Mouse (Mus musculus): ENCODE measurements around the gene Elane. TPM values are rescaled to one million over a fixed set of nuclear protein-coding genes. Genes with fewer than 3 reads are reported as not detected.

The Elane gene
- polyA plus RNA-seq, 1 experiment from 2014 or later: 2.4 TPM

DNA sequence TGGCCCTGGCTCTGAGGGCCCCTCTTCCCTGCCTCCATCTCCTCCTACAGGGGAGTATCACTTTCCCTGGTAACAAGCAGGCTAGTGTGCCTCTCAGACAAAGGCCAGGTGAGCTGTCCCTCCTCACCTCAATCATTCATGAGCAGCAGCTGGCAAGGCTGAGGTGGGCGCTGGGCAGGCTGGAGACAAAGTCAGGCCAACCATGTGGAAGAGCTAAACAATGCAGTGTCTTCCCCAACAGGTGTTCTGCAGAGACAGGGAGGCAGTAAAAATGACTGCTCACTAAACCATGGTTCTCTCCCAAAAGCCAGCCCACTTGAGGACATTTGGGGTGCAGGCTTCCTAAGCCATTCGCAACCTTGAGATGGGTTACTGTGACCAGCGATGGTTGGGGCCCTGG is 34.4 kb upstream of the Elane start:
- peak overlapping the region; percentile 88 for H3K4me2 ChIP-seq (ENCODE audit: low read depth, low read length)
- peak overlapping the region; percentile 89 for H3K9ac ChIP-seq (ENCODE audit: low read depth, low read length)
- no peaks in the 10 kb centered on the region for H3K9me3 ChIP-seq (ENCODE audit: control insufficient read depth, low read length)
- no peaks in the 10 kb centered on the region for H3K27me3 ChIP-seq (replicated peaks; ENCODE audit: control insufficient read depth, insufficient read depth, low read length)
- peak overlapping the region; percentile 100 for H3K27ac ChIP-seq (ENCODE audit: low read length)
- 53% methylated on average over 3 of the region's 3 CpGs for WGBS
- H3K4me1 ChIP-seq (ENCODE audit: control insufficient read depth, insufficient read depth, low read length): peaks cover 33% of the 10 kb centered on the region
- ATAC-seq: no peak
- H3K4me3 ChIP-seq (ENCODE audit: low read length): peak overlapping the region; percentile 97; the same call in 1 of the 2 replicates
- peaks cover 3% of the 10 kb centered on the region; the same call in 1 of the 2 replicates for H3K36me3 ChIP-seq (ENCODE audit: control insufficient read depth, insufficient read depth, low read length)

DNA sequence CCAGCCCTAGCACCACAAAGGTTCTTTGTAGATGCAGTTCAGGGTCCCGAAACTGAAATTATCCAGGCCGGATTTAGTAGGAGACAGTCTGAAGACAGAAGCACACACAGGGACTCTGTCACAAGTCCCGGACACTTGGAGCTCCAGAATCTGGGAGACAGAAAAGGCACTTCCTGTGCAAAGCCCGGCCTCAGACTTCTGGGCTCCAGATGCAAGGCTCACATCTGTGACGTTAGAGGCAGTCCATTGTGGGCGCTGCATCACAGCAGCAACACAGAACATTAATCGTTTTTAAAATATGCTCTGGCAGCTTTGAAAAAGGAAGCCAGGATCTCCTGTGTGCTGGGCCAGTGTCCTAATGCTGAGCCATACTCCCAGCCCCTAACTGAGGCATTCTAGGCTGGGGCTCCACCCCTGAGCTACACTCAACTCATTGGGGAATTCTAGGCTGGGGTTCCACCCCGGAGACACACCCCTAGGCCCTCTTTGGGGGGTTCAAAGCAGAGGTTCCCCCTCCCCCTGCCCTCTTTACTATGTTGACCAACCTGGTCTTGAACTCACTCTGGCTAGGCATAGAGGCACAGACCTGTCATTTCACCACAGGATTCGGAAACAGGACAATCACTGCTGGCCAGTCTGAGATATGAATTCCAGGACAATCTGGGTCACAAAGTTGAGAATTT is 33.8 kb upstream of the Elane start:
- Histone ChIP-seq H3K9me3 (ENCODE audit: control insufficient read depth, low read length) (no peaks in the 10 kb centered on the region), H3K36me3 (ENCODE audit: control insufficient read depth, insufficient read depth, low read length) (peaks cover 5% of the 10 kb centered on the region), H3K27me3 (replicated peaks; ENCODE audit: control insufficient read depth, insufficient read depth, low read length) (no peaks in the 10 kb centered on the region), H3K9ac (ENCODE audit: low read depth, low read length) (peak overlapping the region; percentile 89), H3K4me1 (ENCODE audit: control insufficient read depth, insufficient read depth, low read length) (peaks cover 39% of the 10 kb centered on the region), H3K4me2 (ENCODE audit: low read depth, low read length) (peak overlapping the region; percentile 88), H3K27ac (ENCODE audit: low read length) (peak overlapping the region; percentile 100), H3K4me3 (ENCODE audit: low read length) (peak overlapping the region; percentile 97)
- no peak for ATAC-seq
- WGBS: 25% methylated on average over 9 of the region's 9 CpGs

- 13% methylated on average over 8 of the region's 8 CpGs for WGBS
- Histone ChIP-seq H3K27ac (ENCODE audit: low read length) (peak overlapping the region; percentile 100), H3K36me3 (ENCODE audit: control insufficient read depth, insufficient read depth, low read length) (peaks cover 7% of the 10 kb centered on the region), H3K4me3 (ENCODE audit: low read length) (peak overlapping the region; percentile 97), H3K9ac (ENCODE audit: low read depth, low read length) (peak overlapping the region; percentile 89), H3K27me3 (replicated peaks; ENCODE audit: control insufficient read depth, insufficient read depth, low read length) (no peaks in the 10 kb centered on the region), H3K4me1 (ENCODE audit: control insufficient read depth, insufficient read depth, low read length) (peaks cover 45% of the 10 kb centered on the region), H3K9me3 (ENCODE audit: control insufficient read depth, low read length) (no peaks in the 10 kb centered on the region), H3K4me2 (ENCODE audit: low read depth, low read length) (peak overlapping the region; percentile 88)
- ATAC-seq: no peak
These were observed 33.2 kb upstream of the Elane start for GRCm38 (mm10) chr10:79852827-79853226.

DNA sequence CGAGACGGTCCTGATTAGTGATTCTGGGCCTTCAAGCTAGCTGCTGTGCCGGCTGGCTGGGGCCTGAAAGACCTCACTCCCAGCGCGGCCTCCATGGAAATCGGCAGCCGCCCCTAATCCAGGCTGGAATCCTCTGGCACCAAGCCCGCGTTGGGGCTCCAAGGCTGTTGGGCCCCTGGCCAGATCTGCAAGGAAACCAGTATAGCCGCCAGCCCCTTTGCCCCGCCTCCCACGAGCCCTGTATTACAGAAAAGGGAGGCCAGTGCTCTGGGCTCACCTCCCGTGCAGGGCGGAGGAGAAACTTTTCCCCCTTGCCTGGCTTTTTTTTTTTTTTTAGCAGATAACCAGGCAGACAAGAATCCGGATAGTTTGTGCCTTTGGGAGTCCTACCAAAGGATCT is 32.7 kb upstream of the Elane start:
- 0% methylated on average over 15 of the region's 15 CpGs for WGBS
- Histone ChIP-seq H3K36me3 (ENCODE audit: control insufficient read depth, insufficient read depth, low read length) (peaks cover 7% of the 10 kb centered on the region), H3K4me3 (ENCODE audit: low read length) (peak overlapping the region; percentile 97), H3K27ac (ENCODE audit: low read length) (peak overlapping the region; percentile 100), H3K9me3 (ENCODE audit: control insufficient read depth, low read length) (no peaks in the 10 kb centered on the region), H3K4me1 (ENCODE audit: control insufficient read depth, insufficient read depth, low read length) (peaks cover 51% of the 10 kb centered on the region), H3K27me3 (replicated peaks; ENCODE audit: control insufficient read depth, insufficient read depth, low read length) (no peaks in the 10 kb centered on the region), H3K9ac (ENCODE audit: low read depth, low read length) (peak overlapping the region; percentile 89), H3K4me2 (ENCODE audit: low read depth, low read length) (peak overlapping the region; percentile 88)
- peak; percentile 57 for ATAC-seq

GRCm38 (mm10) chr10:79853860-79854795 is 31.9 kb upstream of the Elane start, which contains the start of gene Ptbp1:
Ptbp1 (plus strand) TSS chr10:79854427.
- WGBS: under 1% methylated on average over 74 of the region's 75 CpGs
- Histone ChIP-seq H3K4me1 (ENCODE audit: control insufficient read depth, insufficient read depth, low read length) (peaks cover 58% of the 10 kb centered on the region), H3K4me3 (ENCODE audit: low read length) (peak within 1 kb of the TSS; percentile 97), H3K9me3 (ENCODE audit: control insufficient read depth, low read length) (no peaks in the 10 kb centered on the region), H3K9ac (ENCODE audit: low read depth, low read length) (peak within 1 kb of the TSS; percentile 100), H3K36me3 (ENCODE audit: control insufficient read depth, insufficient read depth, low read length) (peaks cover 9% of the 10 kb centered on the region), H3K27me3 (replicated peaks; ENCODE audit: control insufficient read depth, insufficient read depth, low read length) (no peaks in the 10 kb centered on the region), H3K4me2 (ENCODE audit: low read depth, low read length) (peak within 1 kb of the TSS; percentile 96), H3K27ac (ENCODE audit: low read length) (peak within 1 kb of the TSS; percentile 100)
- ATAC-seq: peak; percentile 83

GRCm38 (mm10) chr10:79854801-79855541 is 31.1 kb upstream of the Elane start:
- peak overlapping the region; percentile 97 for H3K4me3 ChIP-seq (ENCODE audit: low read length)
- H3K36me3 ChIP-seq (ENCODE audit: control insufficient read depth, insufficient read depth, low read length): peaks cover 17% of the 10 kb centered on the region
- WGBS: under 1% methylated on average over 77 of the region's 83 CpGs

DNA sequence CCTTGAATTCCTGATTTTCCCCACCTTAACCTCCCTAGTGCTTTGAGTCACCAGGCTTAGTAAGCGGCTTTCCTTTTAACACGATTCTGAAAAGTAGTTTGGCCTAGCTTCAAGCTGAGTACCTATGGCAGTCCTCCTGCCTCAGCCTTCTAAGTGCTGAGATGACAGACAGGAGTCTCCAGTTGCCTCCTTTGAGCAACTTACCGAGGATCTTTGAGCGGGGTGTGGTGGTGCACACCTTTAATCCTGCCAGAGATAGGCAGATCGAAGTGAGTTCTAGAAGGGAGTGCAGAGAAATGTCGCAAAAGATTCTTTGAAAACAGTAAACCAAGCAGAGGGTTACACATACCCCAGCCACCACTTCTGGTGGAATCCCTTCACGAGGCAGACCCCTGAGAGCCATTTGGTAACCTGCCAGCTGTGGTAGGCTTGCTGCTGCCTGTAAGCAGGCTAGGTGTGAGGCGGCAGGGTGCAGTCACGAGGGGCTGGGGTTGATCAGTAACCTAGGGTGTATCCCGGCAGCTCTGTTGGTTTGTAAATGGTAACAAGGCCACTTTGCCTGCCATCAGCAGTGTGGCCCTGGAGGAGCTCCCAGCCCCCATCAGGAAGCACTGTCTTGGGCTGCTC is 30.4 kb upstream of the Elane start:
- peak; percentile 31 for ATAC-seq
- Histone ChIP-seq H3K4me1 (ENCODE audit: control insufficient read depth, insufficient read depth, low read length) (peaks cover 66% of the 10 kb centered on the region), H3K27me3 (replicated peaks; ENCODE audit: control insufficient read depth, insufficient read depth, low read length) (no peaks in the 10 kb centered on the region), H3K4me2 (ENCODE audit: low read depth, low read length) (peak overlapping the region; percentile 96), H3K4me3 (ENCODE audit: low read length) (peak overlapping the region; percentile 97), H3K27ac (ENCODE audit: low read length) (peak overlapping the region; percentile 100), H3K9ac (ENCODE audit: low read depth, low read length) (peak overlapping the region; percentile 100), H3K36me3 (ENCODE audit: control insufficient read depth, insufficient read depth, low read length) (peaks cover 24% of the 10 kb centered on the region), H3K9me3 (ENCODE audit: control insufficient read depth, low read length) (no peaks in the 10 kb centered on the region)
- under 1% methylated on average over 10 of the region's 10 CpGs for WGBS

More at GRCm38 (mm10) chr10:79854801-79855541, 31.1 kb upstream of the Elane start:
- Histone ChIP-seq H3K9ac (ENCODE audit: low read depth, low read length) (peak overlapping the region; percentile 100), H3K27me3 (replicated peaks; ENCODE audit: control insufficient read depth, insufficient read depth, low read length) (no peaks in the 10 kb centered on the region), H3K9me3 (ENCODE audit: control insufficient read depth, low read length) (no peaks in the 10 kb centered on the region), H3K4me1 (ENCODE audit: control insufficient read depth, insufficient read depth, low read length) (peaks cover 66% of the 10 kb centered on the region), H3K27ac (ENCODE audit: low read length) (peak overlapping the region; percentile 100), H3K4me2 (ENCODE audit: low read depth, low read length) (peak overlapping the region; percentile 96)
- ATAC-seq: peak; percentile 11

DNA sequence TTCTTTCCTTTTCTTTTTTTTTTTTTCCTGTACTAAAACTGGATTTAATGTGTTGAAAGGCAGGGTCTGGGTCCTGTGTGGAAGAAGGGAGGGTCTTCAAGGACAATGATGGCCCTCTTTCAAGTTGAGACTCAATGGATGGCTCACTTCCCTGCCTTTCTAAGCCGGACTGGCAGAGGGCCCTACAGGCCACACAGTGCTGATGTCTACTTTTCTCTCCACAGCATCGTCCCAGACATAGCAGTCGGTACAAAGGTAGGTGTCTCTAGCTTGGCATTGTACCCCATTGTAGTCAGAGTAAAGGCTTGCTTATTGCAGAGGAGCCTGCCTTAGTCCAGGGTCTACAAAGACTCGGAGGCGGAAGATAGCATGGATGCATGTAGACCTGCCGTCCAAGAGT is 29.8 kb upstream of the Elane start:
- Histone ChIP-seq H3K27me3 (replicated peaks; ENCODE audit: control insufficient read depth, insufficient read depth, low read length) (no peaks in the 10 kb centered on the region), H3K9me3 (ENCODE audit: control insufficient read depth, low read length) (no peaks in the 10 kb centered on the region), H3K27ac (ENCODE audit: low read length) (peak overlapping the region; percentile 100), H3K4me2 (ENCODE audit: low read depth, low read length) (peak overlapping the region; percentile 96), H3K9ac (ENCODE audit: low read depth, low read length) (peak overlapping the region; percentile 100), H3K36me3 (ENCODE audit: control insufficient read depth, insufficient read depth, low read length) (peaks cover 30% of the 10 kb centered on the region), H3K4me3 (ENCODE audit: low read length) (peak overlapping the region; percentile 97), H3K4me1 (ENCODE audit: control insufficient read depth, insufficient read depth, low read length) (peaks cover 66% of the 10 kb centered on the region)
- 29% methylated on average over 6 of the region's 6 CpGs for WGBS
- no peak for ATAC-seq

Measured in intestine, embryonic 16.5 days (tissue).